Mouse (Mus musculus) liver, embryonic 14.5 days (tissue): ENCODE measurements around the gene Nt5c.

Experiments used
- CTCF ChIP-seq: IDR thresholded peaks from 2 replicates; pipeline ENCODE4 v1.5.1; 2016; ENCODE audit warnings: antibody characterized with exemption, low read depth, control low read depth
- EP300 ChIP-seq: IDR thresholded peaks from 2 replicates; pipeline ENCODE4 v1.6.1; 2016; ENCODE audit warnings: antibody characterized with exemption, low read depth

- TF ChIP-seq EP300 (no peak), CTCF (peak; percentile 29)
Measured at GRCm38 (mm10) chr11:115538045-115538444, 46.4 kb upstream of the Nt5c start.
